Comparison of ENCODE assay signal across 35 mouse cellular contexts in genomic region chr4:106613105-106613504, GRCm38 (mm10). TPM values are rescaled to one million over a fixed set of nuclear protein-coding genes. Genes with fewer than 3 reads are reported as not detected.
A peak's percentile ranks its signal among the peaks of the same experiment; 100 is the strongest.
DNase-seq lines count a peak whose midpoint lies in the region; ATAC-seq and TF ChIP-seq lines count a peak whose summit lies in the region.
"Had no signal": no experiment of that assay in that cellular context is flagged by ENCODE, and none has a peak within 500 bp of the region (broad histone marks: within the 10 kb centered on the region; RNA-seq: fewer than 3 reads in every experiment).

No protein-coding gene starts in this region.

- no peaks in the 10 kb centered on the region for H3K9me3 ChIP-seq in heart, embryonic 11.5 days (replicated peaks; ENCODE audit: control insufficient read depth, low read length)
- H3K9me3 ChIP-seq in E14TG2a.4 (ENCODE audit: low read length) = no peaks in the 10 kb centered on the region
- peaks cover 3% of the 10 kb centered on the region; the same call in 1 of the 2 replicates for H3K9me3 ChIP-seq in limb, embryonic 14.5 days (ENCODE audit: control insufficient read depth, low read length)
- no peaks in the 10 kb centered on the region for H3K9me3 ChIP-seq in liver, embryonic 16.5 days (replicated peaks; ENCODE audit: control insufficient read depth, low read length)
- H3K9me3 ChIP-seq in hindbrain, embryonic 10.5 days = no peaks in the 10 kb centered on the region
- H3K9me3 ChIP-seq: embryonic facial prominence, embryonic 13.5 days; forebrain, embryonic 12.5 days; hindbrain, embryonic 12.5 days; intestine, embryonic 15.5 days had no signal

- intact Hi-C loops in heart, postnatal 36 days (cut with DNase I) = loop anchor here (5.0 kb wide), 1 partner anchor 549 kb away; no protein-coding TSS in a partner anchor

- H3K4me2 ChIP-seq in heart, embryonic 11.5 days = no peak overlapping the region; the same call in none of the 2 replicates
- H3K4me2 ChIP-seq in limb, embryonic 14.5 days (replicated peaks; ENCODE audit: low read depth, low read length, severe bottlenecking) = no peak overlapping the region
- no peak overlapping the region for H3K4me2 ChIP-seq in liver, embryonic 16.5 days (ENCODE audit: low read depth, low read length)
- H3K4me2 ChIP-seq: embryonic facial prominence, embryonic 13.5 days; forebrain, embryonic 12.5 days; hindbrain, embryonic 12.5 days; intestine, embryonic 15.5 days; limb, embryonic 13.5 days; lung, embryonic 14.5 days had no signal

- TF ChIP-seq CTCF in E14TG2a.4 (conservative IDR thresholded peaks at IDR 0.05; ENCODE audit: low read length) = no peak

- DNase-seq in heart, postnatal 36 days = no peak
- DNase-seq in limb, embryonic 14.5 days (ENCODE audit: low spot score) = no peak
- DNase-seq in left cerebral cortex, adult 9 months (ENCODE audit: low spot score in 2 of 2) = no peak
- no peak for DNase-seq in hindbrain, embryonic 10.5 days (ENCODE audit: low spot score)
- DNase-seq: cerebellum, adult 18-20 months; forebrain, postnatal 0 days; layer of hippocampus, postnatal 36 days; lung, embryonic 14.5 days; lung, postnatal 14 days; midbrain, embryonic 14.5 days; retina, postnatal 1 day; right cerebral cortex, postnatal 25 days; spleen, adult 18-20 months had no signal

- no peak for TF ChIP-seq POLR2A in limb, embryonic 14.5 days (IDR thresholded peaks at IDR 0.05; ENCODE audit: borderline replicate concordance, extremely low read depth, insufficient read depth, insufficient read length)

- H3K27me3 ChIP-seq in heart, embryonic 11.5 days (ENCODE audit: control insufficient read depth, insufficient read depth, low read length) = peaks cover 13% of the 10 kb centered on the region
- no peaks in the 10 kb centered on the region for H3K27me3 ChIP-seq in E14TG2a.4 (ENCODE audit: insufficient read depth, low read length)
- H3K27me3 ChIP-seq in limb, embryonic 14.5 days (ENCODE audit: control insufficient read depth, insufficient read depth, low read length) = no peaks in the 10 kb centered on the region
- H3K27me3 ChIP-seq in liver, embryonic 16.5 days (ENCODE audit: control insufficient read depth, insufficient read depth, low read depth, low read length) = peaks cover 22% of the 10 kb centered on the region
- peaks cover 31% of the 10 kb centered on the region for H3K27me3 ChIP-seq in hindbrain, embryonic 10.5 days (ENCODE audit: insufficient read depth, poor library complexity, severe bottlenecking)
- H3K27me3 ChIP-seq: intestine, embryonic 15.5 days had no signal

- no peak overlapping the region for H3K9ac ChIP-seq in heart, embryonic 11.5 days (ENCODE audit: low read depth, low read length)
- H3K9ac ChIP-seq in limb, embryonic 14.5 days (ENCODE audit: low read depth, low read length, severe bottlenecking) = 0 out of 2 replicates have a peak overlapping the region, but pooled peaks have one; percentile 12
- no peak overlapping the region for H3K9ac ChIP-seq in liver, embryonic 16.5 days (ENCODE audit: low read depth, low read length)
- H3K9ac ChIP-seq: forebrain, embryonic 12.5 days; forebrain, postnatal 0 days; hindbrain, embryonic 12.5 days; intestine, embryonic 15.5 days; limb, embryonic 13.5 days had no signal

- no peaks in the 10 kb centered on the region; the same call in 1 of the 2 replicates for H3K4me1 ChIP-seq in heart, embryonic 11.5 days (ENCODE audit: control insufficient read depth, insufficient read depth, low read length)
- H3K4me1 ChIP-seq in E14TG2a.4 (replicated peaks; ENCODE audit: low read depth, low read length) = peaks cover 56% of the 10 kb centered on the region
- H3K4me1 ChIP-seq in limb, embryonic 14.5 days (ENCODE audit: control insufficient read depth, insufficient read depth, low read length) = peaks cover 4% of the 10 kb centered on the region; the same call in 1 of the 2 replicates
- H3K4me1 ChIP-seq in liver, embryonic 16.5 days (ENCODE audit: control insufficient read depth, low read depth, low read length) = peaks cover 28% of the 10 kb centered on the region
- peaks cover 20% of the 10 kb centered on the region for H3K4me1 ChIP-seq in hindbrain, embryonic 10.5 days (replicated peaks)

- H3K36me3 ChIP-seq in heart, embryonic 11.5 days (ENCODE audit: control insufficient read depth, insufficient read depth, low read length) = no peaks in the 10 kb centered on the region
- H3K36me3 ChIP-seq in E14TG2a.4 (ENCODE audit: insufficient read depth, low read length) = no peaks in the 10 kb centered on the region
- no peaks in the 10 kb centered on the region for H3K36me3 ChIP-seq in limb, embryonic 14.5 days (ENCODE audit: control insufficient read depth, insufficient read depth, low read length)
- no peaks in the 10 kb centered on the region for H3K36me3 ChIP-seq in liver, embryonic 16.5 days (ENCODE audit: control insufficient read depth, insufficient read depth)
- H3K36me3 ChIP-seq in hindbrain, embryonic 10.5 days = no peaks in the 10 kb centered on the region
- H3K36me3 ChIP-seq: embryonic facial prominence, embryonic 13.5 days; forebrain, embryonic 12.5 days; hindbrain, embryonic 12.5 days; intestine, embryonic 15.5 days; limb, embryonic 13.5 days had no signal

- peak; percentile 72; the same call in 1 of the 2 replicates for ATAC-seq in heart, embryonic 11.5 days (replicated peaks; ENCODE audit: insufficient number of reproducible peaks, low FRiP score, low TSS enrichment)
- no peak for ATAC-seq in limb, embryonic 14.5 days (ENCODE audit: low FRiP score, low read depth)
- ATAC-seq in liver, embryonic 16.5 days (ENCODE audit: low read depth) = no peak
- ATAC-seq: forebrain, postnatal 0 days; hindbrain, postnatal 0 days; intestine, embryonic 15.5 days had no signal

- H3K27ac ChIP-seq in heart, embryonic 11.5 days (ENCODE audit: low read depth, low read length) = no peak overlapping the region
- H3K27ac ChIP-seq in limb, embryonic 14.5 days (replicated peaks; ENCODE audit: low read depth, low read length) = no peak overlapping the region
- 0 out of 2 replicates have a peak overlapping the region, but pooled peaks have one; percentile 22 for H3K27ac ChIP-seq in liver, embryonic 16.5 days (ENCODE audit: low read length)
- H3K27ac ChIP-seq in hindbrain, embryonic 10.5 days = no peak overlapping the region
- H3K27ac ChIP-seq: embryonic facial prominence, embryonic 13.5 days; forebrain, embryonic 12.5 days; hindbrain, embryonic 12.5 days; hindbrain, postnatal 0 days; intestine, embryonic 15.5 days; kidney, postnatal 0 days; limb, embryonic 13.5 days had no signal

- WGBS in heart, embryonic 11.5 days (ENCODE audit: insufficient replicate concordance) = 74% methylated on average over 8 of the region's 8 CpGs
- WGBS in limb, embryonic 14.5 days = 73% methylated on average over 8 of the region's 8 CpGs
- 70% methylated on average over 8 of the region's 8 CpGs for WGBS in liver, embryonic 16.5 days (ENCODE audit: insufficient replicate concordance)
- WGBS in hindbrain, embryonic 10.5 days = 78% methylated on average over 8 of the region's 8 CpGs

- no peak overlapping the region for H3K4me3 ChIP-seq in heart, embryonic 11.5 days (ENCODE audit: low read depth, low read length)
- peak overlapping the region; percentile 5 for H3K4me3 ChIP-seq in E14TG2a.4 (replicated peaks; ENCODE audit: low read length)
- no peak overlapping the region for H3K4me3 ChIP-seq in limb, embryonic 14.5 days (replicated peaks; ENCODE audit: low read length)
- no peak overlapping the region for H3K4me3 ChIP-seq in liver, embryonic 16.5 days (ENCODE audit: low read depth, low read length)
- H3K4me3 ChIP-seq in hindbrain, embryonic 10.5 days = no peak overlapping the region
- H3K4me3 ChIP-seq: embryonic facial prominence, embryonic 13.5 days; forebrain, embryonic 12.5 days; hindbrain, embryonic 12.5 days; intestine, embryonic 15.5 days; limb, embryonic 13.5 days had no signal

RNA-seq across cellular contexts. Expression of gene Lexm, which starts 3.9 kb away (rescaled TPM):
- 0.34 and 1.3 TPM in 2 replicates for polyA plus RNA-seq in heart, embryonic 11.5 days (2014; fragmentation: Nextera tagmentation; extraction: Ambion mirVana)
- not detected for total RNA-seq in heart, postnatal 36 days (2021)
- polyA plus RNA-seq in limb, embryonic 14.5 days (2012; rRNA removed) = not detected in 2 replicates
- not detected in 2 replicates for polyA plus RNA-seq in limb, embryonic 14.5 days (2014; fragmentation: Nextera tagmentation; extraction: Ambion mirVana)
- polyA plus RNA-seq in liver, embryonic 16.5 days (2015; fragmentation: Nextera tagmentation; extraction: Ambion mirVana) = not detected in 2 replicates
- 0.14 and 0.25 TPM in 2 replicates for polyA plus RNA-seq in hindbrain, embryonic 10.5 days (2016; fragmentation: Nextera tagmentation; extraction: Ambion mirVana)
- total RNA-seq: adrenal gland, adult 18-20 months; adrenal gland, postnatal 36 days; common myeloid progenitor, adult 5-6 weeks; forebrain, postnatal 0 days; gastrocnemius, adult 8-10 months; gastrocnemius, postnatal 4 days; heart, adult 8-10 months; hindbrain, postnatal 0 days; layer of hippocampus, postnatal 36 days; monocyte, adult 5-6 weeks had no signal
- polyA plus RNA-seq: brain, embryonic 14.5 days; embryonic facial prominence, embryonic 13.5 days; forebrain, postnatal 0 days; heart, postnatal 0 days; hindbrain, postnatal 0 days; intestine, embryonic 15.5 days; kidney, postnatal 0 days; large intestine, adult 2 months; lung, embryonic 14.5 days; midbrain, embryonic 14.5 days; neural tube, embryonic 14.5 days; stomach, embryonic 16.5 days had no signal

RNA-seq across cellular contexts. Expression of gene Ttc22, which starts 9.1 kb away (rescaled TPM):
- polyA plus RNA-seq in heart, embryonic 11.5 days (2014; fragmentation: Nextera tagmentation; extraction: Ambion mirVana) = 0.43 and 0.66 TPM in 2 replicates
- not detected for total RNA-seq in heart, postnatal 36 days (2021)
- 3.8 and 5.9 TPM in 2 replicates for polyA plus RNA-seq in limb, embryonic 14.5 days (2012; rRNA removed)
- polyA plus RNA-seq in limb, embryonic 14.5 days (2014; fragmentation: Nextera tagmentation; extraction: Ambion mirVana) = 6.9 and 7.0 TPM in 2 replicates
- polyA plus RNA-seq in liver, embryonic 16.5 days (2015; fragmentation: Nextera tagmentation; extraction: Ambion mirVana) = 0.04 and 0.22 TPM in 2 replicates
- polyA plus RNA-seq in hindbrain, embryonic 10.5 days (2016; fragmentation: Nextera tagmentation; extraction: Ambion mirVana) = not detected in 2 replicates
- total RNA-seq: adrenal gland, postnatal 36 days; common myeloid progenitor, adult 5-6 weeks; gastrocnemius, adult 8-10 months; monocyte, adult 5-6 weeks had no signal

RNA-seq across cellular contexts. Expression of gene Pars2, which starts 37.8 kb away (rescaled TPM):
- polyA plus RNA-seq in heart, embryonic 11.5 days (2014; fragmentation: Nextera tagmentation; extraction: Ambion mirVana) = 11.3 and 12.2 TPM in 2 replicates
- total RNA-seq in heart, postnatal 36 days (2021) = 1 to 10 TPM; 3.2 to 5.6 TPM
- 14.3 and 14.6 TPM in 2 replicates for polyA plus RNA-seq in limb, embryonic 14.5 days (2012; rRNA removed)
- polyA plus RNA-seq in limb, embryonic 14.5 days (2014; fragmentation: Nextera tagmentation; extraction: Ambion mirVana) = 14.0 and 14.2 TPM in 2 replicates
- polyA plus RNA-seq in liver, embryonic 16.5 days (2015; fragmentation: Nextera tagmentation; extraction: Ambion mirVana) = 4.9 and 5.4 TPM in 2 replicates
- 16.5 and 17.9 TPM in 2 replicates for polyA plus RNA-seq in hindbrain, embryonic 10.5 days (2016; fragmentation: Nextera tagmentation; extraction: Ambion mirVana)

RNA-seq across cellular contexts. Expression of gene Dhcr24, which starts 52.3 kb away (rescaled TPM):
- polyA plus RNA-seq in heart, embryonic 11.5 days (2014; fragmentation: Nextera tagmentation; extraction: Ambion mirVana) = 16.1 and 22.1 TPM in 2 replicates
- total RNA-seq in heart, postnatal 36 days (2021) = 1 to 10 TPM; 1.4 to 2.3 TPM
- polyA plus RNA-seq in limb, embryonic 14.5 days (2012; rRNA removed) = 57.6 and 66.1 TPM in 2 replicates
- polyA plus RNA-seq in limb, embryonic 14.5 days (2014; fragmentation: Nextera tagmentation; extraction: Ambion mirVana) = 19.3 and 19.4 TPM in 2 replicates
- polyA plus RNA-seq in liver, embryonic 16.5 days (2015; fragmentation: Nextera tagmentation; extraction: Ambion mirVana) = 7.7 and 8.1 TPM in 2 replicates
- polyA plus RNA-seq in hindbrain, embryonic 10.5 days (2016; fragmentation: Nextera tagmentation; extraction: Ambion mirVana) = 7.6 and 11.6 TPM in 2 replicates
